Mouse (Mus musculus) heart, postnatal 36 days (tissue): ENCODE measurements around the gene Igf1r. TPM values are rescaled to one million over a fixed set of nuclear protein-coding genes. Genes with fewer than 3 reads are reported as not detected.

Source experiments
- DNase-seq, 2 experiments: peaks; one replicate each; pipeline ENCODE4 v3.0.0; 2021 to 2022
- intact Hi-C: fragments of 180-260 bp; cut with DNase I; formaldehyde crosslinking; loops from one replicate; pipeline ENCODE4 v1.15.1; 2025
- total RNA-seq, 2 experiments: library from RNA; stranded (reverse); gene quantifications; 2 replicates each; pipeline ENCODE4 v1.2.3; 2021

Gene Igf1r
- total RNA-seq, 2 experiments from 2014 or later, result 15.4 to 21.1 TPM

- no peak for DNase-seq
- intact Hi-C loops, result no loop called here
Observed at GRCm38 (mm10) chr7:68038846-68039245, 86.2 kb downstream of the Igf1r start.

- intact Hi-C loops, result no loop called here
- no peak for DNase-seq
Observed at GRCm38 (mm10) chr7:68039550-68039949, 86.9 kb downstream of the Igf1r start.

- no peak for DNase-seq
- intact Hi-C loops, result no loop called here
Observed at GRCm38 (mm10) chr7:68044621-68045020, 92.0 kb downstream of the Igf1r start.

GRCm38 (mm10) chr7:68047152-68047551 lies 94.5 kb downstream of the Igf1r start:
- intact Hi-C loops, result no loop called here
- no peak for DNase-seq

- DNase-seq, result no peak
- intact Hi-C loops, result no loop called here
Observed at GRCm38 (mm10) chr7:68048532-68048931, 95.9 kb downstream of the Igf1r start.

GRCm38 (mm10) chr7:68049048-68049447 lies 96.4 kb downstream of the Igf1r start:
- intact Hi-C loops, result no loop called here
- no peak for DNase-seq

GRCm38 (mm10) chr7:68053002-68053624 lies 100.5 kb downstream of the Igf1r start:
- DNase-seq, result no peak
- intact Hi-C loops, result no loop called here

GRCm38 (mm10) chr7:68054498-68054897 lies 101.9 kb downstream of the Igf1r start:
- intact Hi-C loops, result no loop called here

GRCm38 (mm10) chr7:68054956-68055355 lies 102.3 kb downstream of the Igf1r start:
- intact Hi-C loops, result no loop called here
- peak in 1 of 2 experiments; percentile 38 for DNase-seq

More at GRCm38 (mm10) chr7:68054498-68054897, 101.9 kb downstream of the Igf1r start:
- DNase-seq, result no peak

- intact Hi-C loops, result no loop called here
- no peak for DNase-seq
Observed at GRCm38 (mm10) chr7:68057010-68057409, 104.4 kb downstream of the Igf1r start.

GRCm38 (mm10) chr7:68059690-68060089 lies 107.1 kb downstream of the Igf1r start:
- DNase-seq, result no peak
- intact Hi-C loops, result no loop called here

GRCm38 (mm10) chr7:68061434-68061833 lies 108.8 kb downstream of the Igf1r start:
- intact Hi-C loops, result no loop called here
- DNase-seq, result no peak

- intact Hi-C loops, result no loop called here
- no peak for DNase-seq
Observed at GRCm38 (mm10) chr7:68062170-68062848, 109.7 kb downstream of the Igf1r start.

- no peak for DNase-seq
- intact Hi-C loops, result no loop called here
Observed at GRCm38 (mm10) chr7:68062849-68063208, 110.2 kb downstream of the Igf1r start.

- intact Hi-C loops, result no loop called here
- no peak for DNase-seq
Observed at GRCm38 (mm10) chr7:68063711-68064110, 111.1 kb downstream of the Igf1r start.

GRCm38 (mm10) chr7:68064120-68064519 lies 111.5 kb downstream of the Igf1r start:
- DNase-seq, result no peak
- intact Hi-C loops, result no loop called here

GRCm38 (mm10) chr7:68064647-68065362 lies 112.2 kb downstream of the Igf1r start:
- no peak for DNase-seq
- intact Hi-C loops, result loop anchor here (5.0 kb wide), 1 partner anchor 278 kb away; no protein-coding TSS in a partner anchor

- intact Hi-C loops, result loop anchor here (5.0 kb wide), 1 partner anchor 279 kb away; no protein-coding TSS in a partner anchor
Observed at GRCm38 (mm10) chr7:68065904-68066303, 113.3 kb downstream of the Igf1r start.

GRCm38 (mm10) chr7:68067321-68067720 lies 114.7 kb downstream of the Igf1r start:
- no peak for DNase-seq
- intact Hi-C loops, result loop anchor here (5.0 kb wide), 1 partner anchor 280 kb away; no protein-coding TSS in a partner anchor

More at GRCm38 (mm10) chr7:68065904-68066303, 113.3 kb downstream of the Igf1r start:
- DNase-seq, result peak; percentile 25 to 31

- no peak for DNase-seq
- intact Hi-C loops, result loop anchor here (5.0 kb wide), 1 partner anchor 282 kb away; no protein-coding TSS in a partner anchor
Observed at GRCm38 (mm10) chr7:68069324-68069723, 116.7 kb downstream of the Igf1r start.

GRCm38 (mm10) chr7:68070030-68070429 lies 117.4 kb downstream of the Igf1r start:
- intact Hi-C loops, result no loop called here

More at GRCm38 (mm10) chr7:68070030-68070429, 117.4 kb downstream of the Igf1r start:
- DNase-seq, result no peak
